Mouse (Mus musculus) embryo, embryonic 11.5 days (tissue): ENCODE measurements around the gene Cpn1.

Source experiments
- DNase-seq: peaks from one replicate; pipeline ENCODE4 v3.0.0-alpha.2; 2012; ENCODE audit warnings: low read depth, low spot score

Cpn1 gene

GRCm38 (mm10) chr19:43912775-43913486, 73.4 kb downstream of the Cpn1 start:
- no peak for DNase-seq

- DNase-seq: no peak
These were observed 79.9 kb downstream of the Cpn1 start for GRCm38 (mm10) chr19:43906492-43906891.
